Mouse (Mus musculus) heart, postnatal 0 days (tissue): ENCODE results near the gene Prr14.
"Not testable (repeated sequence)": the region's sequence is repeated elsewhere in the genome, so short reads cannot be mapped to it uniquely, and the experiment has no call there.

Experiments
- CTCF ChIP-seq: IDR thresholded peaks from 2 replicates; pipeline ENCODE4 v1.5.1; 2016; ENCODE audit warnings: antibody characterized with exemption, control low read depth, low read depth
- EP300 ChIP-seq: IDR thresholded peaks from 2 replicates; pipeline ENCODE4 v1.6.1; 2016; ENCODE audit warnings: antibody characterized with exemption, low read depth

- TF ChIP-seq EP300, CTCF: not testable (repeated sequence)
Observed at GRCm38 (mm10) chr7:127509830-127510229, 50.4 kb downstream of the Prr14 start.
